Mouse (Mus musculus) CD4-positive helper T cell, adult 2 months (primary cell): ENCODE results near the gene Fam120b.
"Not testable (repeated sequence)": the region's sequence is repeated elsewhere in the genome, so short reads cannot be mapped to it uniquely, and the experiment has no call there.

Experiments used
- DNase-seq: peaks from one replicate; pipeline ENCODE4 v3.0.0-alpha.2; 2012; ENCODE audit warnings: low read depth, missing footprints, low spot score

Fam120b gene

GRCm38 (mm10) chr17:15431021-15431514, 35.1 kb downstream of the Fam120b start:
- no peak for DNase-seq

DNA sequence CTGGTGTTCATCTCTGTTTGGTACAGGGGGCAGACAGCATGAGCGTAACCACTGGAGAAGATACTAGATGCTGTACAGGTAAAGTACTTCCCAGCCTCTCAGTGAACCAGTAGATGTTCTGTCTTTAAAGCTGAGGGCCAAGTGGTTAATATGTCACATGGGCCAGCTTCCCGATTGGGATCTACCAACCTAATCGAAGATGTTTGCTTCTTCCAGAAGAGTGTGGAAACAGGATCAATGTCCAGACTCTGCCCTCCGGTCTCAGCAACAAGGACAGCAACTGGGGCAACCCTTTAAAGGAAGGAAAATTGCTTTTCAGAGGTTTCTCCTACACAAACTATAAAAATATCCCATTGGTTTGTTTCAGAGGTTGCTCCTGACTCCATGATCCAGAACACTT, 35.5 kb downstream of the Fam120b start:
- DNase-seq = no peak

DNA sequence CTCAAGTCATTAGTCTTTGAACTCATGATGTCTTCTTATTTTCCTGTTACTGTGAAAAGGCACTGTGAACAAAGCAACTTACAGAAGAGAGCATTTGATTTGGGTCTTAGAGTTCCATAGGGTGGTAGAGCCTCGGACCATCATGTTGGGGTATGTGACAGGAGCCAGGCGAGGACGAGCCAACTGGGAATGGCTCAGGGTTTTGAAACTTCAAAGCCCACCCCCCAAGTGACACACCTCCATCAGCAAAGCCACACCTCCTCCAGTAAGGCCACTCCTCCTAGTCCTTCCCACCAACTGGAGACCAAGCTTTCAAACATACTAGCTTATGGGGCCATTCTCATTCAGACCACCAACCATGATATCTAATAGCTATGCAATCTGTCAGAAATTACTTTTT, 36.0 kb downstream of the Fam120b start:
- DNase-seq = no peak

DNA sequence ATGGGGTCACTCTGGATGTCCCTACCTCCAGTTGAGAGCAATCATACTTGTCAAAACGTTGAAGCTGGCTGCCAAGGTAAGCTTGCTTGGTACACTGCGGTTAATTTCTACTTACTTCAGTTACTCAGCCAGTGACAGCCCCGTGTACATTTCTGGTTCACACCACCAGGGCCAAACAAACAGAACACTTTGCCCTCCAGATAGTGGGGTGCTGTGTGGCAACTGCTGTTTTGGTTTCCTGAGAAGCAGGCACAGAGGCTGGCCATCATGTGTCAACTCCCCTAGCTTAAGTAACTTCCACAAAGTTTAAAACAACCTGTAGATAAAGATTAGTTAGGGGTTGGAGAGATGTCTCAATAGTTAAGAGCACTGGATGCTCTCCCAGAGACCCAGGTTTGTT, 38.7 kb downstream of the Fam120b start:
- no peak for DNase-seq

DNA sequence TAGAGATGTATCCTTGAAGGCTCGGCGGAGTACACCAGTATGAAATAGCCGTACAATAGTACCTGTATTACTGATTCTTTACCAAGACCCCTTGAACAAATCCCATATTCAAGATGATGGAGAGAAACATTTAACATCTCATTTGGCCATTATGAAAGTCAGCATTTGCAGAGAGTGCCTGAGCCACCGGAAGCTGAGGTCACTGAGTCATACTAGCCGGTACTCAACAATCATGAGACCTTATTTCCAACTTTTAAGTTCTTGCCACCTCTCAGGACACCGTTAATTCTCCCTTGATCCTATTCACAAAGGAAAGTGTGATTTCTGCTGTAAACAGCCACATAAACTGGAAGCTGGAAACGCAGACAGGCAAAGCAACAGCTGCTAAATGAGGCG, 44.1 kb downstream of the Fam120b start:
- DNase-seq = no peak

- no peak for DNase-seq
These were observed 44.6 kb downstream of the Fam120b start for GRCm38 (mm10) chr17:15440463-15441121.

DNA sequence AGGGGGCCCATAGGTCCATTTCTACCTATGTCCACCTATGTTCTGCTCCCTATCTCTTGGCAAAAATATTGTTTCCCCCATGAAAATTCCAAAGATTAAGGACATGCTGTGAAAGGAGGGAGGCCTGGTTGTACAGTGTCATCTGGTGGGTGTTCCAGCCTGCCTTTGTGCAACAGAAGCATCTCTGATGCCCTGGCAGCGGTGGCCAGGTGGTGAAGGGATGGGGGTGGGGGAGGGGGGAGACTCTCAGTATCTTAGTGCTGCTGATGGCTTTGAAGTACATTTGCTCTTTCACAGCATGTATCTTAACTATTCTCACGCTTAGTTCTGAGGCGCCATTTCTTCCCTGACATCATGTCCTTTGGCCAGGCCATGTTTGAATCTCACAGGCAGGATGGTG, 49.4 kb downstream of the Fam120b start:
- no peak for DNase-seq

DNA sequence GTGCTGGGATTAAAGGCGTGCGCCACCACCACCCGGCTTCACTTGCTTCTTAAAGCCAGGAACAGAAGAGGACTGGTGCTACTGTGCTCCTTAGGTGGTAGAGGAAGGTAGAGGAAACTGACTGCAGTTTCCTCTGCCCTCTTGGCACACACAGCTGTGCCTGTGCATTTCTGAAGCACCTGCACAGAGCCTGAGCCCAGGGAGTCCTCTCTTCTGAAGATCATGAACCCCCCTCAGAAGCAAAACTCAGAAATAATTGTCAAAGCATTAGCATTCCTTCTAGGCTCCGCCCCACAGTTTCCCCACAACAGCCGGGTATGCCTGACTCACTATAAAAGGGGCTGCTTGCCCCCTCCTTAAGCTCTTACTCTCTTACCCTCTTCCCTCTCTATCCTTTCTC, 51.8 kb downstream of the Fam120b start:
- no peak for DNase-seq

DNA sequence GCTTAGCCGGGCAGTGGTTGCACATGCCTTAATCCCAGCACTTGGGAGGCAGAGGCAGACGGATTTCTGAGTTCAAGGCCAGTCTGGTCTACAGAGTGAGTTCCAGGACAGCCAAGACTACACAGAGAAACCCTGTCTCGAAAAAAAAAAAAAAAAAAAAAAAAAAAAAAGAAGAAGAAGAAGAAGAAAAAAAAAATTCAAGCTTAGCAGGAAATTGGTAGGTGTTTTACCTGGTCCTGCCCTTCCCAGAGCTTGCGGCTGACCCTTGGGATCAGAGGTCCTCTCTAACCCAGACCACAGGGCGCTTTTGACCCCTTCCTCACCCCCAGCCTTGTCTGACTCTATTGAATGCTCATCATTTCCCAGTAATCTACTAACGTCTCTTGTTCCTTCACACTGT, 53.1 kb downstream of the Fam120b start:
- DNase-seq = not testable (repeated sequence)

- no peak for DNase-seq
These were observed 53.6 kb downstream of the Fam120b start for GRCm38 (mm10) chr17:15449606-15450005.

DNA sequence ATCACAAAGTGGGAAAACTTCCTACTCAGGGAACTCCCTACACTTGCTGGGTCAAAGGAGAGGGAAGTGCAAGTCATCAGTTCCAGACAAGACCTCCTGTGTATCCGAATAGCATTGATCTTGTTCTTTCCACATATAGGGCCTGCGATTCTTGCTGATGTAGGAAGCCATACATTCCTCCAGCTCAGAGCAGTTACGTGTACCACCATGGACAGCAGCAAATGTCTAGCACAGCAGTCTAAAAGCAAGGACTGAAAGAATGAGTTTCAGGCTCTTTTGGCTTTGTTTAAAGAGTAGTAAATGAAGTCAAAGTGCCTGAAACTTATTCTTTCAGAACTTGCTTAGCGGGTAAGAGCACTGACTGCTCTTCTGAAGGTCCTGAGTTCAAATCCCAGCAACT, 59.2 kb downstream of the Fam120b start:
- DNase-seq = no peak

DNA sequence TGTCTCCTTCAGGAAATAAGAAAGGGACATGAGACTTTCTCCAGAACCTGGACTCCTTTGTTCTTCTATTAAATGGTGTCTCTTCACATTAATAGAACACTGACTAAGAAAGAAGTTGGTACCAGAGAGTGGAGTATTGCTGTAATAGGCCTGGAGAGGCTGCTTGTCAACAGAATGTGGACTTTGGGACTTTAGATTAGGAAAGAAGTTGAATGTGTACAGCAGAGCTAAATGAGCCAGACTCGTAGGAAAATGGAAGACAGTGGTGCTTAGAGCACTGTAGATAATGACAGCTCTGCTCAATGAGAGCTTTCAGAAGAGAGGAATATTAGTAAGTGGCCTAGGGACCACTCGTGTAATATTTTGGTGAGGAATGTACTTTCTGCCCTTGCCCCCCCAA, 60.6 kb downstream of the Fam120b start:
- no peak for DNase-seq

DNA sequence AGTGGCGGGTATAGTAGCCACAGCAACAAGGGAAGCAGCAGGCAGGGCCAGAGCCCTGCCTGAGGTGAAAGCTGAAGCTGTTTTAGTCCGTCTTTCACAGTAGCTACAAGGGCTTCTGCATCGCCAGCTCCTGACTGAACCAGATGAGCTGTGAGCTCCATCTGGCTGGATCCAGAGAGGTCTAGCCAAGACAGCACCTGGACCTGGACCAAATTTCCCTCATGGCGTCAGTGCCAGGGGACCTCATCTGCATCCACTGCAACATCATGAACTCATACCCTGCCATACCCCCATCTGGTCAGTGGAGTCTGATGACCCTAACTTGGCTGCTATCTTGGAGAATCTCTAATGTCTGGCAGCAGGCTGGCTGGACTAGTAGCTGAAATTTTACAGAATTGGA, 63.8 kb downstream of the Fam120b start:
- no peak for DNase-seq

DNA sequence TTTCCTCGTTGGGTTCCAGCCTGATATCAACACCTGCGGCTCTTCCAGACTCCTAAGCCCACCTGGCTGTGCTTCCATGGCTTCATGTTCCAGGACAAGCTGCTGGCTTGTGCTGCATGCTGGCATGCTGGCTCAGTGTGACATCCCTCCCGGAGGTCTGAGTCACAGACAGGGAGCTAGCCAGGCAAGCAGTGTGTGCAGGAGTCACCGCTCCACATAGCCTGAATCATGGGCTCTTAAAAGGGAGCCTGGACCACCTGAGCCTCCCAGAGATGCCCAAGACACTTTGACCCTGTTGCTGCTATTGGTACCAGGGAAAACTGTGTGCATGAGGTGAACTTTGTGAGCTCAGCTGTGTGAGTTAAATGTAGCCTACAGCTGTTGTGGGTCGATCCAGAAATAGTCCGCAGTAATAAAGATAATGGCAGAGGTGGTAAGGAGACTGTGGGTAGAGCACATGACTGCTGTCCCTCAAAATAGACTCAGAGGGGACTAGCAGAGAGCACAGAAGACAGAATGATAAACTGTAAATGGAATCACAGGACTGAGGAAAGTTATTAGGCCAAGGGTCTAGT, 66.0 kb downstream of the Fam120b start:
- no peak for DNase-seq

DNA sequence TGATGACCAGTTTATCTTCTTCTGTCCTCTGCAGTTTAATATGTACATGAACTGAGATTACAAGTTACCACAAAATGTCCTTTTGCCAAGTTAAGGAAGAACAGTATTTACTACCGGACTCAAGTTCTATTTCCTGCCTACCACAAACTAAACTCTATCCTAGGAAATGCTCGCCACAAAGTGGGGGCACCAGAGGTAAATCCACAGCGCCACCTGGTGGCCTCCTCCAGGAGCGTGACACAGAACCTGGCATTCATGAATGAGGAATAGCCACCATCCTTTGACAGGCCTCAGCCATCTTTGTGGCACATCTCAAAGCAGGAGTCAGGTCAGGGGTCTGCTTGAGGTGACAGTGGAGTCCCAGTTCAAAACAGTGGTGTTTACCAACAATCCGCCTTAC, 71.7 kb downstream of the Fam120b start:
- peak; percentile 66 for DNase-seq

- DNase-seq = no peak
These were observed 76.7 kb downstream of the Fam120b start for GRCm38 (mm10) chr17:15472671-15473070.
